Mouse (Mus musculus): ENCODE results near the gene Vmn1r112. TPM values are rescaled to one million over a fixed set of nuclear protein-coding genes. Genes with fewer than 3 reads are reported as not detected.

The Vmn1r112 gene
- not detected in 2 replicates for polyA plus RNA-seq (2012; rRNA removed; ENCODE audit: low replicate concordance)

DNA sequence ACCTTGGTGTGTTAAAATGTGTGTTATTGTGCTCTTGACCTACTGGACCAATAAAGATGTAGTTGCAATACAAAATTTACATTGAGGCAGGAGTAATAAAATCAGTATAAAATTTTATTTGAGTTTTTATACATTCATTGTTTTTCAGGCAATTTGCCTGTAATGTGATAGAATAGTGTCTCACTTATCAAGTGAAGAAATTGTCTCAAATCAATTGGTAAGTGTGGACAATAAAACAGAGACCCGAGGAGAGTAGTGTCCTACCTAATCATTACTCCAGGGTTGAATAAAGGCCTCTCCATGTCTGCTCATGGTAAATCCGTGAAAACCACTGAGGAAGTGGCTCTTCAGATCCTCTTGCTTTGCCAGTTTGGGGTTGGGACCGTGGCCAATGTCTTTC, at the start of gene Vmn1r112:
Gene Vmn1r112, plus strand, starts transcription at position 301 of the 400 bp plus-strand sequence.

DNA sequence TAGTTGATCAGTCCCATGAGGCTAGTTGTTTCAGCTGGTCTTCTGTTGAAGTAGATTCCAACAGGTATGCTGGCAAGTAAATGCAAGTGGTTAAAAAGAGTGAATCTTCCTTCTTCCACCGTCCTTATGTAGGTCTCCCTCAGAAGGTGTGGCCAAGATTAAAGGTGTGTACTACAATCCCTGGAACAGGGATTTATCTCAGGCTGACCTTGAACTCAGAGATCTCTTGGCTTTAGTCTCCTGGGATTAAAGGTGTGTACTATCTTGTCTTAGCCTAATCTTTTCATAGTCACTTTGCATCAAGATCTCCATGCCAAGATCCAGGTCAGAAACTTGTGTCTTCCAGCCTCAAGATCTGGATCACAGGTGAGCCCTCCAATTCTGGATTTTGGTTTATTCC, 40.5 kb upstream of the Vmn1r112 start, which contains the start of gene Gm10668:
Gene Gm10668, minus strand, starts transcription at position 101 of the 400 bp plus-strand sequence.

DNA sequence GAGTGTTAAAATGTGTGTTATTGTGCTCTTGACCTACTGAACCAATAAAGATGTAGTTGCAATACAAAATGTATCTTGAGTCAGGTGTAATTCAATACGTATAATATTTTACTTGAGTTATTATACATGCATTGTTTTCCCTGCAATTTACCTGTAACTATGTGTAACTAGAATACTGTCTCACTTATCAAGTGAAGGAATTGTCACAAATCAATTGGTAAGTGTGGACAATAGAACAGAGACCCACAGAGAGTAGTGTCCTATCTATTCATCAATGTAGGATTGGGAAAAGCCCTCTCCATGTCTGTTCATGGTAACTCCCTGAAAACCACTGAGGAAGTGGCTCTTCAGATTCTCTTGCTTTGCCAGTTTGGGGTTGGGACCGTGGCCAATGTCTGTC, 16.0 kb downstream of the Vmn1r112 start, which contains the start of gene Vmn1r113:
Gene Vmn1r113, plus strand, starts transcription at position 301 of the 400 bp plus-strand sequence.

DNA sequence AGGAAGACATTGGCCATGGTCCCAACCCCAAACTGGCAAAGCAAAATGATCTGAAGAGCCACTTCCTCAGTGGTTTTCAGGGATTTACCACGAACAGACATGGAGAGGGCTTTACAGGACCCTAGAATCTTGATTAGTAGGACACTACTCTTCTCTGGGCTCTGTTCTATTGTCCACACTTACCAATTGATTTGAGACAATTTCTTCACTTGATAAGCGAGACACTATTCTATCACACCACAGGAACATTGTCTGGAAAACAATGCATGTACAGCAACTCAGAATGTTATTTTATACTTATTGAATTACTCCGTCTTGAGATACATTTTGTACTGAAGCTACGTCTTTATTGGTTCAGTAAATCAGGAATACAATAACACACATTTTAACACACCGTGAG, 41.1 kb downstream of the Vmn1r112 start, which contains the start of gene Vmn1r114:
Gene Vmn1r114, minus strand, starts transcription at position 101 of the 400 bp plus-strand sequence.

Other genes starting within 250 kb of the Vmn1r112 start
- not detected in 2 replicates for gene Vmn1r104, start 237.3 kb upstream of the Vmn1r112 start, polyA plus RNA-seq (2012; rRNA removed; ENCODE audit: low replicate concordance)
- gene Gm5726, start 225.4 kb upstream of the Vmn1r112 start, polyA plus RNA-seq (2012; rRNA removed; ENCODE audit: low replicate concordance): not detected in 2 replicates
- not detected in 2 replicates for gene Gm4141, start 194.9 kb upstream of the Vmn1r112 start, polyA plus RNA-seq (2012; rRNA removed; ENCODE audit: low replicate concordance)
- gene Gm4513, start 172.2 kb upstream of the Vmn1r112 start, polyA plus RNA-seq (2012; rRNA removed; ENCODE audit: low replicate concordance): not detected in 2 replicates
- not detected in 2 replicates for gene Vmn1r107, start 102.3 kb upstream of the Vmn1r112 start, polyA plus RNA-seq (2012; rRNA removed; ENCODE audit: low replicate concordance)
- gene Vmn1r111, start 68.0 kb upstream of the Vmn1r112 start, polyA plus RNA-seq (2012; rRNA removed; ENCODE audit: low replicate concordance): not detected in 2 replicates
- gene Gm10668, start 40.6 kb upstream of the Vmn1r112 start, polyA plus RNA-seq (2012; rRNA removed; ENCODE audit: low replicate concordance): not detected in 2 replicates
- gene Vmn1r113, start 16.1 kb downstream of the Vmn1r112 start, polyA plus RNA-seq (2012; rRNA removed; ENCODE audit: low replicate concordance): not detected in 2 replicates
- gene Vmn1r114, start 41.0 kb downstream of the Vmn1r112 start, polyA plus RNA-seq (2012; rRNA removed; ENCODE audit: low replicate concordance): not detected in 2 replicates
- gene Vmn1r115, start 73.8 kb downstream of the Vmn1r112 start, polyA plus RNA-seq (2012; rRNA removed; ENCODE audit: low replicate concordance): not detected in 2 replicates
- gene Vmn1r116, start 101.1 kb downstream of the Vmn1r112 start, polyA plus RNA-seq (2012; rRNA removed; ENCODE audit: low replicate concordance): not detected in 2 replicates
- gene Vmn1r117, start 112.9 kb downstream of the Vmn1r112 start, polyA plus RNA-seq (2012; rRNA removed; ENCODE audit: low replicate concordance): not detected in 2 replicates
- gene Vmn1r118, start 141.2 kb downstream of the Vmn1r112 start, polyA plus RNA-seq (2012; rRNA removed; ENCODE audit: low replicate concordance): not detected in 2 replicates
- not detected in 2 replicates for gene Vmn1r119, start 241.3 kb downstream of the Vmn1r112 start, polyA plus RNA-seq (2012; rRNA removed; ENCODE audit: low replicate concordance)